Mouse (Mus musculus) c-Kit-positive CD71-negative TER-119-negative erythroid progenitor cells, embryonic 14.5 days (primary cell): ENCODE measurements around the gene Chrm5.

Experiments used
- DNase-seq: peaks from one replicate; pipeline ENCODE4 v3.0.0-alpha.2; 2013; ENCODE audit warnings: low read depth

The Chrm5 gene

DNA sequence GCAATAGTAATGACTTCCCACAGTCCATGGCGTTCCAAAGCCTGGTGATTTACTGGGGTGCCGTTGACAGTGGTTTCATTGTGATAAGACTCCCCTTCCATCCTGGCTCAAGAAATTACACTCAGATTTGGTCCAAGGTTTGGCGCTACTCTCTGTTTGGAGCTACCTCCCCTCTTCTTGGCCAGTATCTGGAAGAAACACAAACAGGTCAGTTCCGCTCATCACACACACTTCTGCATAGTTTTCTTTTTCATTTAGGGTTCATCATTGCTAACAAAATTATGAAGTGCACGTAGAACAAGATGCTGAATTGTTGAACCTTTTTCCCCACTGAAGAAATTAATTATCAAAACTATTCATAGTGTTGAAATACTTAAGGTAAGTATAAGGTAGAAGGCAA, at the start of gene Chrm5:
Chrm5 (minus strand) TSS at position 101 of the 400 bp plus-strand sequence.
- DNase-seq: no peak

DNA sequence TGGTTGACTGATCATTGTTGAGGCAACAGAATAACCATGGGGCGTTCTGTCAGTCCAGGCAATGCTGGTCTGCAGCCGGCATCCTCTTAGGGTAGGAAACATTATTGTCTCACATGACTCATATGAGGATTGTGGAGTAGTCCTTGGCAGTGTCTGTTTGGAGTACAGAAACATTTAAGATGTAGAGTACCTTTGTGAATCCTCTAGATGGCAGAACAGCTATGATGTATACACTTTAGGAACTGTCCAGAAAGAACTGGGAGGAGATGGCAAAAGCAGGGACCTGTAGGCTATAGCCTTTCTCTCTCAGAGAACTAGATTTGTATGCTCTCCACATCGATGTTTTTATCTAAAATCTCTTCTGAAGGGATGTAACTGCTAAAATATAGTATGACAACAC, 46.4 kb upstream of the Chrm5 start:
- DNase-seq: no peak

DNA sequence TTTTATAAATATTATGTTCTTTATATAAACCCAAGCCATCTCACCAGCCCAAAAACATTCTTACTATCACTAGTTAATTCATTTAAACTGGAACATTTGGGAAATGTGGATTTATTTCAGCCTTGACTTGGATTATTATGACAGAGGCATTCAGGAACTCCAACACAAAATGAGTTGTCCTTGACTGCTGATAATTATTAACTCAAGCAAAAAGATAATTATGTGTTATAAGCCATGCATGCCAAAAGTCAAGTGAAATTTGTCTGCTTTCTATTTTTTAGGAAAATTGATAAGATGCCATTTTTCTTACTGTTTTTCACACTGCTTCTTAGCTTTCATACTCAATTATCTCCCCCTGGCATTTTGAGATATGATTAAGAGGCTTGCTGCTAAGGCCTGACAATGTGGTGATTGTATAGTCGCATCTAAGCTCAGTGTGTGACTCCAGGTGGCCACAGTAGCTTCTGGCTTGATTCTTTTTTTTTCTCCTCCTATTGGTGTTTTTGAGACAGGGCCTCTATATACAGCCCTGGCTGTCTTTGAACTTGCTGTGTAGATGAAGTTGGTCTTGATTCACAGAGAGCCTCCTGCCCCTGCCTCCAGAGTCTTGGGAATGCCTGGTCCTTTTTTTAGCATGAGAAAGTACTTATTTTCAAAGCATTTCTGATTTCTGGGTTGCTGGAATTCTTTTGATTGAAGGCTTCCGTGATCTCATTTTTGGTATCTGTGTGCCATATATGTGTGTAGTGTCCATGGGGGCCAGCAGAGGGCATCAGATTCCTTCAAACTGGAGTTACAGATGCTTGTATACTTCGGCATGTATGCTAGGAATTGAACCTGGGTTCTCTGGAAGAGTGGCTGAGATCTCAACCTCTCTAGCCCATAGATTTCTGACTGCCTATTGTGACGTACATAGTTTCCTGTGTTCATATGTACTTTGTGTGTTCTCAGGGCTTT, 40.2 kb upstream of the Chrm5 start:
- DNase-seq: no peak

DNA sequence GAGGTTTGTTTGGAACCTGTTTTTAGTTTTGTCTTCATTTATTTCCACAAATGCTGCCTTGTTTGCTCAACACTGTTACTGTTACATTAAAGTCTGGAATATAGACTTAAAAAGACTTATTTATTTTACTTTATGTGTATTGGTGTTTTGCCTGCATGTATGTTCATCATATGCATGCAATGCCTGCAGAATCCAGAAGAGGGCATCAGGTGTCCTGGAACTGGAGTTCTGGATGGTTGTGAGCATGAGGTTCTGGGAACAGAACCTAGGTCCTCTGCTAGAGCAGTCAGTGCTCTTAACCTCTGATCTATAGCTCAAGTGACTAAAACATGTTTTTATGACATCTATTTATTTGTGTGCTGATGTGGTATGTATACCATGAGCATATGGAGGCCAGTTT, 38.0 kb upstream of the Chrm5 start:
- DNase-seq: no peak

DNA sequence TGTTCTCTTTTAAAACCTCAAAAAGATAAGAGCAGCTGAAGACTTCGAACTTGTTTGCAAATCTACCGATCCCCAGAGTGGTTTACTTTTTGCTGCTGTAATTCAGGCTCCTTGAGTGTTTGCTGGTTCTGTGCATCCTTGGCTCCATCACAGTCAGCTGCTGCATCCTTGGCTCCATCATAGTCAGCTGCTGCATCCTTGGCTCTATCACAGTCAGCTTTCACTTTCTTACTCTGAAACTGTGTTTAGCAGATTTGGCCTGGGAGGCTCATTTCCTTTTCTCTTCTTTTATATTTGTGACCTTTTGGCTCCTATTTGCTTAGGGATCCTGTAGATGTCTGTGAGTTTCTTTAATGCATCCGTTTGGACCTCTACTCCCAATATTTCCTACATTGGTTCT, 36.6 kb upstream of the Chrm5 start:
- no peak for DNase-seq

DNA sequence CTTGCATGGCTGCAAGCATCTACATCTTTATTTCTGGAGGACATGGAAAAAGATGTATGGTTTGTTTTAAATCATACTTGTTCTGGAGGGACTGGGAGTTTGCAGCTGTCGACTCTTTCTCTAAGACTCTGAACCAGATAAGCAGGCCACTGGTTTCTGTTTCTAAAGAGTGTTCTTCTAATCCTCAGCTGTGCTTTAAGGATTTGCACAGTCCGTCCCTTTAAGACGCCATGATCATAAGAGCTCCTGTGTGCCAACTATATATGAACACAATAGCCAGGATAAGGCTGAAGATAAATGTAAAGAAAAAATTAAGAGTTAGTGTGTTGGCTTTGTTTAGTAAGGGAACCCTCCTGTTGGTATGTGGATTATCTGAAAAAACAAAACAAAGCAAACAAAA, 36.2 kb upstream of the Chrm5 start:
- DNase-seq: no peak

DNA sequence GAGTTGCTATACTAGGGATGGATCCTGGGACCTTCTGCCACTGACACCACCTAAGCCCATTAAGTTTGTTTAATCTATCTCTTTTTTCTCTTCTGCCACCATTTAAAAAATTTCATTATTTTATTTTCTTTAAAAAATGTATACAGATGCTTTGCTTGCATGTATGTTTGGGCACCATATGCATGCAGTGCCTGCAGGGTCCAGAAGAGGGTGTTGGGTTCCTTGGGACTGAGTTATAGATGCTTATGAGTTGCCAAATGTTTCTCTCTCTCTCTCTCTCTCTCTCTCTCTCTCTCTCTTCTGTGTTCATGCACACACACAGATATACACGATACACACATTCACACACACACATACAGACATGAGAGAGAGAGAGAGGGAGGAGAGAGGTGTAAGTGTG, 32.5 kb upstream of the Chrm5 start:
- no peak for DNase-seq

DNA sequence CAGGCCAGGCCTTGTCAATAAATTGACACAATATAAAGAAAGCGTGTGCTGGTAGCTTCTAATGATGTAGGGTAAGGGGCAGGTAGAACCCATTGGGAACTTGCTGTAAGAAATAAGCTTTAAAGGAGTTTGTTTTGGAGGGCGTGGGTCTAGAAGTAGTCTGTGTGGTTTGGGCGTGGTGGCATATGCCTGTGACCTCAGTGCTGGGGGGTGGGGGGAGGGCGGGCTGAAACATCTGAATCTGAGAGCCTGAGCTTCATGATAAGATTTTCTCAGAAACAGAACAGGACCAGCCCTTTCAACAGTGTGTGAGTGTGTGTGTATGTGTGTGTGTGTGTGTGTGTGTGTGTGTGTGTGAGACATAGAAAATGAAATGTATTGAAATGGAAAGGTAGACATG, 29.6 kb upstream of the Chrm5 start:
- peak; percentile 52 for DNase-seq

DNA sequence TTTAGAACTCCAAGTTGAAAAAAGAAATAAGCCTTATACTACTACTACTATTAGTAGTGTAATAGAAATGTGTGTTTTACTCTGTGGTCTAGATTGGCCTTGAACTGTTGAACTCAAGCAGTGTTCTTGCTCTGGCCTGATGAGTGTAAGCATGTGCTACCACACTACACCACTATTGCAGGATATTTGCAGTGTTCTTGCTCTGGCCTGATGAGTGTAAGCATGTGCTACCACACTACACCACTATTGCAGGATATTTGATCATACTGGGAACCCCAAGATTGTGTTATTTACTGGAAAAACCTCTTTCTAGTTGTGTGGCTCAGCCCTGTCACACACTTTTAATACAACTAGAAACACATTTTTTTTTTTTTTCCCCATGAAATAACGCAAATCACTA, 26.9 kb upstream of the Chrm5 start:
- no peak for DNase-seq

DNA sequence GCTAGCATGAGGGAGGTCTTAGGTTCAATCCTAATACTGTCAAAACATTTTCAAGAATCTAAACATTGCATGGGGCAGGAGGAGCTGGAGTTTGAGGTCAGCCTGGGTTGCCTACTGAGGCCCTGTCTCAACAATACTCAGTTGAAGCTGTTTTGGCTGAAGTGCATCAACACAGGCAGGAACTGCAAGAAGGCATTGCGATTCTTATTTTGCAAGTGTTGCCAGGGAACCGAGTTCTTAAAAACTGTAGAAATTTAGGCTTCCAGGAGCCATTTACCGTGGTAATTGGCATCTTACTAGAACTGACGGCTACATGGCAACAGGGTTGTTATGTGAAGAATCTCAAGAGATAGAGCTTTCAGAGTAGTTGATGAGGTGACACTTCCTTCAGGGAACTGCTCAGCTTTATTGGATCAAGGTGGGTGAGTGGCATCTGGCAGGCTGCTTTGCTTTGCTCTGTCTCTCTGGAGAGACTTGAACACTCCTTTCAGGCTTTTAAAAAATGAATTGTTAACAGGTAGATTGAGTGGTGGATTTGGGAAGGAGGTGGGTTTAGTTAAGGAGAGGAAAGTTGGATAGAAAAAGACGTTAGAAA, 26.4 kb upstream of the Chrm5 start:
- no peak for DNase-seq

DNA sequence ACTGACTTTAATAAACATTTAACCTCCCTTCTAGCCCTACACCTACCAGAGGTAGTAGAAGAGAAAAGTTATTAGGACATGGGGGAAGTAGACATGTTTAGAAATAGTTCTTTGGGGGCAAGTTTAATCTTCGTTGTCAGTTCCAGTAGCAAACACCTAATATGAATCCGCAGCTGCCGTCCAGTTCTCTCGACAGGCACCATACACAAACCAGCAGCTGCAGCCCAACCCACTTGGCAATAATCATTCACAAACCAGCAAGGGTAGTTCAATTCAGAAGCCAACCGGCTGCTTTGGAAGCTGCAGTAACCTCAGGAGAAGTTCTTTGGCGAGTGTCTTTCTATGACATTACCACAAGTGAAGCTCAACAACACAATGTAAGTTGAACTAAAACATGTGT, 23.4 kb upstream of the Chrm5 start:
- DNase-seq: no peak

DNA sequence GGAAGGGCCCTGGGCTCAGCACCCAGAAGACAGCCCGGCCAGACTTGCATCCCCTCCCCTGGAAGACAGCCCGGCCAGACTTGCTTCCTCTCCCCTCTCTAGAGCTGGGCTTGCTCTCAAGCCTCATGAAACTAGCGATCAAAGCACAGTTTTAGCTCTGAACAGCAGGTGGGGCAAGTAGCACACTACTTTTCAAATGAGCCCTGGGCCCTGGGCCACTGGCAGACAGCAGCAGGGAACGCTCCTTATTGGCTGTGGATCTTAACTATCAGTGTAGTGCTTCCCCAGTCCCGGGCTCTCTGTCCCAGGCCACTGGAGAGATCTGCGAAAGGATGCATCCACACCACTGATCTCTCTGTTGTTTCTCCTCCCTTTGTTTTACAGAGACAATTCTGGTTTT, 20.6 kb upstream of the Chrm5 start:
- peak; percentile 58 for DNase-seq

DNA sequence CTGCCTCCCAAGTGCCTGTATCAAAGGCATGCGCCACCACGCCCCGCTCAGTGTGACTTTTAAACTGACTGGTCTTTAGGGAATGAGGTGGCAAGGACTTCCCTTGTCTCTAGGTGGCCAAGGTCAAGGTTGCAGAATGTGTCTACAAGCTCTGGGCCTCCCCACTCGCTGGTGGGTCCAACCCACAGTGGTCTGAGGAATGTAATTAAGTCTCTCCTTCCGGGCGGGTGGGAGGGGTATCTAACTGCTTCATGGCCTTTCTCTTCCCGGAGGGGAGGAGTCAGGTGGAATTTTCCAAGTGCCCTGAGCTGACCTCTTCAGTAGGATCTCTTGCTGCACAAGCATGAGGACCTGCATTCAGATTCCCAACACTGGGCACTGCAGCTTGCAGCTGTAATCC, 17.3 kb upstream of the Chrm5 start:
- DNase-seq: no peak

DNA sequence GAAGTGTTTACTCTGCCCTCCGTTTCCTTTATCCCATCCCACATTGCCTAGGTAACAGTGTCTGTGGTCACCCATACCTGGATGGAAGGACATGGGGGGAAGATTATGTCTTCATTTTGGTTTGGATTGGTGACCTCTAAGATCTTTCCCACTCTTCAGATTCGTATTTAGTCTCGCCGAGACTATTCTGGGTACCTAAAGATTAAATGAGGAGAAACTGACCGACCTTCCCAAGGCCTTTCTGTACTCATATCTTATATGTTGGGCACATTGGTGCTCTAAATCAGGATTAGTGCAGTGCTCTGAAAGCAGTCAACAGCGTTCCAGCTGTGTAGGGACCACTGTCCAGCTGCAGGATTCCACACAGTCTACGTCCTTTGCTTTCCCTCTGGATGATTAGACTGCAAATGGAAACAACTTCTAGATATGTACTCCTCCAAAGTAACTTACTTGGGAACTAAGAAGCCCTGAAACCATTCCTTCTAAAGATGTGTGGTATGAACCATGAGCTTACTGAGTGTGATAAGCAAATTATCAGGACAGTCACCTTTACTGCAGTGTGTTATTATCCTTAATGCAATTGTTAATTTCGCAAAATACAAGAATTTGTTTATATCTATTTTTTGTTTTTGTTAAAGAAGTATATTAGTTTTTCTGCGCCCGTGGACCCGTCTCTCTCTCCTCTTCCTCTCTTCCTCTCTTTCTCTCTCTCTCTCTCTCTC, 13.1 kb upstream of the Chrm5 start:
- no peak for DNase-seq

DNA sequence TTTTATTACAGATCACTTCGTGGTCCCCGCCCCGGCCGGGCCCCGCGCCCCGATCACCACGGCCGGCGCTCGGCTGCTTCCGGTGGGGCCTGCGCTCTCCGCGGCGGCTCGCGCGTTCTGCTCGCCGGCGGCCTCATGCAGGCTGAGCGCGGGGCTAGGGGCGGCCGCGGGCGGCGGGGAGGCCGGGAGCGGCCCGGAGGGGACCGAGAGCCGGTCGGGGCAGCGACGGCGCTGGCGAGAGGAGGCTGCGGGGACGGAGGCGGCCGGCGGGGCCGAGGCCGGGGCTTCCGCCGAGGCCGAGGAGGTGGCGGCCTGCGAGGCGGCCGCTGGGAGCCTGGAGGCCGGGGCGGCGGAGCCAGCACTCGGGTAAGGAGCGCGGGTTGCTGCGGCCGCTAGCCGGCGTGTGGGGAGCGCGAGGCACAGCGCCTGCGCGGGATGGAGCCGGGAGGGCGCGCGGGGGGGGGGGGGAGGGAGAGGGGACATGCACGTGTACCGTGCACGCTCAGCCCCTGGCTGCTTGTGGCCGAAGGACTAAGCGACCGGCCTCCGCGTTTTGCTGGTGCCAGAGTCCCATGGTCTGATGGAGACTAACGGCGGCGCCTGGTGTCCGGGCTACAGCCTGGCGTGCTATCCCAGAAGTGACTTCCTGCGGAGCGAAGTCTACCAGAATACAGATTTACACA, 12.4 kb upstream of the Chrm5 start, which contains the start of gene Aven:
Aven (plus strand) TSS at position 109 of the 683 bp plus-strand sequence.
- peak; percentile 42 for DNase-seq

DNA sequence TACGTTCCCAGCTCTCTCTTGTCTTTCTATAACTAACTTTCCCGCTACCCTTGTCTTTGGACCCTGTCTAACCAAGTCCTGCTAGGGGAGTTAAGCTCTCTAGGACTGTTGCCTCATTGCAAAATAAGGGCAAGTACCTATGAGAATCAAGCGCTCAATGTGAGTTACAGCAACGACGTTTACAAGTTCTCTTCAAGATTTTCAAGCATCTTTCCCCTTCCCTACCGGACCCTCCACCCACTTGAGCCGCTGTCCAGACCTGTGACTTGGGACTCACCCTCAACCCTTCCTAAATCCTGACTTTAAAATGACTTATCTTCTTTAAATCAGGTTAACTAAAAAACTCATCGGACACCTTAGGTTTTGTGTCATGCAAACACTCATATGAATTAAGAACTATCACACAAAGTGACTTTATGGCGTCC, 11.9 kb upstream of the Chrm5 start:
- DNase-seq: no peak

DNA sequence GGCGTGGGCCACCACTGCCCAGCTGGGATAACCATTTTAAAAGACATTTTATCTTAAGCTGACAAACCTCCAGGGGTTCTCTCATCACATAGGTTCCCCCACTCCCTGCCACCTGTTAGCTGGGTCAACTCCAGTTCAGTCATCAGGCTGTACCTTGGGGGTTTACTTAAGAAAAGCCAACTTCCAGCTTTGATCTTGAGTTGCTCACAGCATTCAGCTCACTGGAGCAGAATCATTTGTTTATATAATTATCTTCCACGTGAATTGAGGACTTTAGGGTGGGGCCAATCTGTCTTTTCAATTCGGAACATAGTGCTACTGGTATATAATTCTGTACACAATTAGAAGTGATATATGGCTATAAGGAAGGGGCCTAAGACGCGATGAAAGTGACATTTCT, 11.1 kb upstream of the Chrm5 start:
- DNase-seq: no peak

DNA sequence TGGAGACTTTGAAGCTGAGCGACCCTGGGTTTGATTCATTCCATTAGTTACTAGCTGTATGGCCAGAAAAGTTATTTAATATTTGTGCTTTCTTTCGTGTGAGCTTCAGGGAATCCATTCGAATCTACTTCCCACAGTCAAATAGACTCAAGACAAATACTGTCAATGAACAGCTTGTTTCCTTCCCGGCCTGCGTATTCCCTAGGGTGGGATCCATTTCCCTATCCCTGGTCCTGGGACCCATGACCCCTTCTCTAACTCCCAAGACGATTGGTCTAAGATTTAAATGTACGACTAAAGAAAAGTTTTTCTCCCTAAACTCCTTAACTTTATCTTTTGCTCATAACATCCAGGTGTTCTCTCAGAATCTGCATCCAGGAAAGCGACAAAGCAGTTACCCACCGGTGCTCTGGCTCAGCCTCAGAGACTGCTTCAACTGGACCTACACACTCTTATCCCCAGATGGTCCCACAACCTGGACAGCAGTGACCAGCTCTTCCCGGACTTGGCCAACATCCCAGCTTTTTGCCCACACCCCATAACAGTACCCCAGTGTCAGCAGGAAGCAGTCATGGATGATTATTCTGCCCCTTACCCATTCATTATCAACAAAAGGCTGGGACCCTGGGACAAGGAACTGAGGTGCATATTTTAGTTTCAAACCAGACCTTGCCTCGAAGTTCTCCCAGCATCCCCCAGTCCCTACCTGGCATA, 10.1 kb upstream of the Chrm5 start:
- no peak for DNase-seq

DNA sequence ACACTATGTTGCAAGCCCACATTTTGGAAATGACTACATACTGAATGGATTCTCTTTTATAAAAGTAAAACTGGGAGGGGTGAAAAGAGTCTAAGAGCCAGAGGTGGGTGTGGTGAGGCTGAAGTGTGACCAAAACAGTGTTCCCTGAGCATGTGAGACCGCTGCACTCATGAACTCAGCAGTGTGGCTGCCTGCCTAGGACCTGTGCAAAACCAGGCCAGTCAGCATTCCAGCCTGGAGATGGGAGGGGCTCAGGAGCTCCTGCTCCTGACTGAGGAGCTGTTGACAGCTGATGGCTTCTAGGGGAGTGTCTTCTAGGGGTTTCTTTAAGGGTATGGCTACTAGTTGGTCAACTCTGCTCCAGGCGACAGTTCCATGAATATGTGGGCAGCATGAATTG, 4.3 kb upstream of the Chrm5 start:
- DNase-seq: no peak

DNA sequence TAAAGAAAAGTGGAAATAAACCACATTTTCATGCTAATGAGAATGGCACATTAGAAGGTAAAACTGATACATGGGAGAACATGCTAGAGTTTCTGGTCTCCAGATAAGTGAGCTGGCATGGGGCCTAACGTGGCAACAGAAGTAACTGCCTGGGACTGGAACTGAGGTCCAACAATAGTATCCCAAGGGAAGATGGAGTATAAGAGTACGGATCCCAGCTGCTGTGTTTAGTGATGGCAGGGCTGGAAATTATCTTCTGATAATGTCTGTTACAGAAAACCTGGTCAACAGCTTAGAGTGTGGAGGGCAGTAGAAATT, 2.7 kb upstream of the Chrm5 start:
- no peak for DNase-seq

DNA sequence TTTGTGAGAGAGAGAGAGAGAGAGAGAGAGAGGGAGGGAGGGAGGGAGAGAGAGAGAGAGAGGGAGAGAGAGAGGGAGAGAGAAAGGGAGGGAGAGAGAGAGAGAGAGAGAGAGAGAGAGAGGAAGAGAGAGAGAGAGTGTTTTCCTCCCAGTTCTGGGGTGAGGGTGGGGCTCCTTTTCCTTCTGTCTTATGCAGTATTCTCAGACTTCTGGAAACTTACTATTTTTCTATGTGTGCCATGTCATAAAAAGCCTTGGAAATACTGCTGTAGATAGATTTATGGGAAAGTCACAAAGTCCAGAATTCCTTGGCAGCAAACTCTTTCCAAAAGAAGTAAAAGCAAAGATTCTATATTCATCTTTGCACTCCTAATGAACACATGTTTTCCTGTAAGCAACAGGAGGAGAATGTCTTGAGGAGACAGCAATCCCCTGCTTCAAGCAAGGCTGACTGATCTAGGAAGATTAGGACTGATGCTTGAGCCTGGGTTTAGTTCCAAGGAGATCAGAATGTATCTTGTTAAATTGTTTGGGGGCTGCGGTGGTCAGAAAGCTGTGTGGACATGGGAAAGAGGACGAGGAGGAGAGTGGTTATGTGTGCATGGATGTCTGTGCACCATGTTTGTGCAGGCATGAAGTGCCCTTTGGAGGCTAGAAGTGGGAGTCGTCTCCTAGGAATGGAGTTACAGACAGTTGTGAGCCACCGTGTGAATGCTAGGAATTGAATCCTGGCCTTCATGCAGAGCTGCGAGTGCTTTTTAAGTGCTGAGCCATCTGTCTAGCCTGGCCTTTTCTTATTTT, 2.2 kb upstream of the Chrm5 start:
- no peak for DNase-seq
